Mouse (Mus musculus): Measurements from ENCODE around the gene Rab3a. TPM values are rescaled to one million over a fixed set of nuclear protein-coding genes. Genes with fewer than 3 reads are reported as not detected.

Rab3a gene
- polyA plus RNA-seq, 1 experiment from 2014 or later = 14.8 TPM

DNA sequence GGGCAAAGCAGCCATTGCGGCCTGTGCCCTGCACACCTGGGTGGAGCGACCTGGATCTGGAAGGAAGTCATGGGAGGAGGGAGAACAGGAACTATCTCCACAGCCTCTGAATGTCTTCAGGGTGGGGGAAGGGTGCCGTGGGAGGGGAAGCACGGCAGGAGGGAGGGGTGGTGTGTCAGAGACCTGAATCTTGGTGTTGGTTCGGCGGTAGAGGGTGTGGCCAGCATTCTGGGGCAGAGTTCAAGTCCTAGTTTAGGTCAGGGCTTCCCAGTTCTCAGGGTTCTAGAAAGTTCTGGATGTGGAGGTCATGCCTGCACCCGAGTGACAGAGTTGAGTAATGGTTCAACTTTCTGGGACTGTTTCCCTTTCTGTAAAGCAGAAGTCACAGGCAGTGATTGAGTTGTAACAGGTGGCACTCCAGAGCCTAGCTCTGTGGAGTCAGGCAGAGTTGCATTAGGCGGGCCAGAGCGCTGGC, 34.6 kb upstream of the Rab3a start:
- Histone ChIP-seq H3K9ac (ENCODE audit: low read length) (no peak overlapping the region), H3K4me2 (ENCODE audit: low read depth, low read length) (no peak overlapping the region), H3K4me1 (replicated peaks; ENCODE audit: control insufficient read depth, insufficient read depth, low read length) (no peaks in the 10 kb centered on the region; the same call in 1 of the 2 replicates), H3K36me3 (ENCODE audit: control insufficient read depth, insufficient read depth, low read length) (no peaks in the 10 kb centered on the region), H3K9me3 (ENCODE audit: control insufficient read depth, low read length) (no peaks in the 10 kb centered on the region), H3K4me3 (ENCODE audit: low read length) (no peak overlapping the region), H3K27ac (ENCODE audit: low read length) (no peak overlapping the region), H3K27me3 (ENCODE audit: control insufficient read depth, insufficient read depth, low read depth, low read length) (peaks cover 3% of the 10 kb centered on the region; the same call in 1 of the 2 replicates)
- no peak for ATAC-seq (ENCODE audit: low read depth)
- WGBS = 46% methylated on average over 9 of the region's 9 CpGs

DNA sequence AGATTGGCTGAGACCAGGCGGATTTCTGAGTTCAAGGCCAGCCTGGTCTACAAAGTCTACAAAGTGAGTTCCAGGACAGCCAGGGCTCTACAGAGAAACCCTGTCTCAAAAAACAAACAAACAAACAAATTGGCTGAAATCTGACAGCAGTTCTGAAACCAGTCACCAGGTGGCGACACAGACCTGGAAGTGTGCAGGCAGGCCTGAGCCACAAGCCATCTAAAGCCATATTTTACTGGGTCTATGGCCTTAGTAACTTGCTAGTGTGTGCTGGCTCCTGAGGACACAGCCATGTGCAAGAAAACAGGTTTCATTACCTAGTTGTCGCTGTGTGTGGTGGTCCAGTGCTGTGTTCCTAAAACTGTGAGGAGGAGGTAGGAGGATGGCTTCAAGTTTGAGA, 33.7 kb upstream of the Rab3a start:
- Histone ChIP-seq H3K9ac (ENCODE audit: low read length) (no peak overlapping the region), H3K4me2 (ENCODE audit: low read depth, low read length) (no peak overlapping the region), H3K27me3 (ENCODE audit: control insufficient read depth, insufficient read depth, low read depth, low read length) (peaks cover 3% of the 10 kb centered on the region; the same call in 1 of the 2 replicates), H3K4me3 (ENCODE audit: low read length) (no peak overlapping the region), H3K27ac (ENCODE audit: low read length) (no peak overlapping the region), H3K9me3 (ENCODE audit: control insufficient read depth, low read length) (no peaks in the 10 kb centered on the region), H3K4me1 (replicated peaks; ENCODE audit: control insufficient read depth, insufficient read depth, low read length) (no peaks in the 10 kb centered on the region; the same call in 1 of the 2 replicates), H3K36me3 (ENCODE audit: control insufficient read depth, insufficient read depth, low read length) (no peaks in the 10 kb centered on the region)
- WGBS = 4% methylated on average over 3 of the region's 3 CpGs
- 0 out of 2 replicates have a peak, but pooled peaks have one; percentile 24 for ATAC-seq (ENCODE audit: low read depth)

DNA sequence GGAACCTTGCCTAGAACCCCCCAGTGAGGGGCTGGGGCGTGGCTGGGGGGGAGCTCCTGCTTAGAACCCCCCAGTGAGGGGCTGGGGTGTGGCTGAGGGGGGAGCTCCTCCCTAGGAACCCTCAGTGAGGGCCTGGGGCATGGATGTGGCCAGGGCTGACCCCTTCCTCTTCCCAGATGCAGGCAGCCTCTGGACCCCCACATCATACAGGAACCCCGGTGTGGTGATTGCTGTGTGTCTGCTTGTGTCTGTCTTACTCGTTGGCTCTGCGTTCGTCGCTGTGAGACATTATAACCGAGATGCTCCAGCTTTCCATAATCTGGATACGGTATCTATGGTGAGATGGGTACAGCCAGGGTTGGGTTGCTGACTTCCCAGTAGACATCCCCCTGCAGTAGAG, 32.9 kb upstream of the Rab3a start:
- Histone ChIP-seq H3K4me1 (replicated peaks; ENCODE audit: control insufficient read depth, insufficient read depth, low read length) (no peaks in the 10 kb centered on the region; the same call in 1 of the 2 replicates), H3K36me3 (ENCODE audit: control insufficient read depth, insufficient read depth, low read length) (no peaks in the 10 kb centered on the region), H3K27me3 (ENCODE audit: control insufficient read depth, insufficient read depth, low read depth, low read length) (peaks cover 7% of the 10 kb centered on the region; the same call in 1 of the 2 replicates), H3K9me3 (ENCODE audit: control insufficient read depth, low read length) (no peaks in the 10 kb centered on the region), H3K4me2 (ENCODE audit: low read depth, low read length) (no peak overlapping the region), H3K27ac (ENCODE audit: low read length) (no peak overlapping the region), H3K9ac (ENCODE audit: low read length) (no peak overlapping the region), H3K4me3 (ENCODE audit: low read length) (no peak overlapping the region)
- no peak for ATAC-seq (ENCODE audit: low read depth)
- WGBS = 78% methylated on average over 8 of the region's 8 CpGs

DNA sequence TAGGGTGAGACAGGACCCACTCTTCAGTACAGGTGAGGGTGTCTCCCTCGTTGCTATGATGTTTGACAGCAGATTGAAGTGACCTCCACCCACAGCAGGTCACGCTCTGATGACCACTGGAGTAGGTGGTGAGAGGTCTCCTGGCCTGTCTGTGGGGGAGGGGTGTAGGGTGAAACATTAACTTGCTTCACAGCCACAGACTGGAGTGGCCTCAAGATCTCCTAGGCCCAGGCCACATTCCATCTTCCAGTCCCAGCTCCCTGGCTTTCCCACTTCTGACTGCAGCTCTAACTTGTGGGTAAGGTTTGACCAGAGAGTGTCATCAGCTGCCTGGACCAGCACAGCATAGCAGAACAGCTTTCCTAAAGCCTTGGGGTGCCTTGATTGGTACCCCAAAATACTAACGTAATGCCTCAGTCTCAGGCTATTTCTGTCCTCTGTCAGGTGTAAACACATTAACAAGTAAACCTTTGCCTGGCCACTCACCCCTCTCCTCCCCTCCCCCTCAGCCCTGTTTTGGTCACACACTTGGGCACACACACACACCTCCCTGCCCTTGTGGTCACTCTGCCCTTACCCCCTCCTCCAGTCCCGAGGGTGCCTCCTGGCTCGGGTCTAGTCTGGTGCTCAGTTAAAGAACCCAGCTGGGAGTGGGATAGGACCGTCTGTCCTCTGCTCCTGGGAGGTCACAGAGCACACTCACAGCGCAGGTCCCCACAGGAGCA, 30.8 kb upstream of the Rab3a start, which contains the start of gene Pde4c:
TSS of gene Pde4c (plus strand) at position 235 of the 725 bp plus-strand sequence.
- Histone ChIP-seq H3K27ac (ENCODE audit: low read length) (no peak within 1 kb of the TSS), H3K9ac (ENCODE audit: low read length) (no peak within 1 kb of the TSS), H3K4me3 (ENCODE audit: low read length) (no peak within 1 kb of the TSS), H3K9me3 (ENCODE audit: control insufficient read depth, low read length) (no peaks in the 10 kb centered on the region), H3K4me1 (replicated peaks; ENCODE audit: control insufficient read depth, insufficient read depth, low read length) (no peaks in the 10 kb centered on the region; the same call in 1 of the 2 replicates), H3K27me3 (ENCODE audit: control insufficient read depth, insufficient read depth, low read depth, low read length) (peaks cover 11% of the 10 kb centered on the region; the same call in 1 of the 2 replicates), H3K36me3 (ENCODE audit: control insufficient read depth, insufficient read depth, low read length) (no peaks in the 10 kb centered on the region), H3K4me2 (ENCODE audit: low read depth, low read length) (no peak within 1 kb of the TSS)
- peak; percentile 34; the same call in 1 of the 2 replicates for ATAC-seq (ENCODE audit: low read depth)
- 37% methylated on average over 7 of the region's 7 CpGs for WGBS

DNA sequence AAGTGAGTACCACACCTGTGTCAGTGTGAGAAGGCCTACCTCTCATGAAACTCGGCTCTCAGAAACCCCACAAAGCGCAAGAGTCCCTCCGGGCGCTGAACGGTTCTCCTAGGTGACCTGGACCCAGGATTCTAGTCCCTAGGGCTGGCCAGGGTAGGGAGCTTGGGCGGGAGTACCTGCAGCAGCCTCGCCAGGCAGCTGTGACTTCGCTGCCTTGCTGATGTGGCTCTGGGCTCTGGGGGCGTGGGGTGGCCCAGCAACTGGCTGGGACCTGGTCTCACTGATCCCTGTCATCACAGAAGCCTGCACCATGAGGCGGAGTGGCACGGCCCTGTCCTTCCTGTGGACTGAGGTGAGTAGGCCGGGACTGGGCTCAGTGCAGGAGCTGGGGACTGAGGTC, 30.3 kb upstream of the Rab3a start:
- Histone ChIP-seq H3K9ac (ENCODE audit: low read length) (no peak overlapping the region), H3K9me3 (ENCODE audit: control insufficient read depth, low read length) (no peaks in the 10 kb centered on the region), H3K27ac (ENCODE audit: low read length) (no peak overlapping the region), H3K36me3 (ENCODE audit: control insufficient read depth, insufficient read depth, low read length) (no peaks in the 10 kb centered on the region), H3K4me3 (ENCODE audit: low read length) (no peak overlapping the region), H3K4me1 (replicated peaks; ENCODE audit: control insufficient read depth, insufficient read depth, low read length) (no peaks in the 10 kb centered on the region; the same call in 1 of the 2 replicates), H3K27me3 (ENCODE audit: control insufficient read depth, insufficient read depth, low read depth, low read length) (peaks cover 16% of the 10 kb centered on the region), H3K4me2 (ENCODE audit: low read depth, low read length) (no peak overlapping the region)
- WGBS = 67% methylated on average over 12 of the region's 12 CpGs
- no peak for ATAC-seq (ENCODE audit: low read depth)

DNA sequence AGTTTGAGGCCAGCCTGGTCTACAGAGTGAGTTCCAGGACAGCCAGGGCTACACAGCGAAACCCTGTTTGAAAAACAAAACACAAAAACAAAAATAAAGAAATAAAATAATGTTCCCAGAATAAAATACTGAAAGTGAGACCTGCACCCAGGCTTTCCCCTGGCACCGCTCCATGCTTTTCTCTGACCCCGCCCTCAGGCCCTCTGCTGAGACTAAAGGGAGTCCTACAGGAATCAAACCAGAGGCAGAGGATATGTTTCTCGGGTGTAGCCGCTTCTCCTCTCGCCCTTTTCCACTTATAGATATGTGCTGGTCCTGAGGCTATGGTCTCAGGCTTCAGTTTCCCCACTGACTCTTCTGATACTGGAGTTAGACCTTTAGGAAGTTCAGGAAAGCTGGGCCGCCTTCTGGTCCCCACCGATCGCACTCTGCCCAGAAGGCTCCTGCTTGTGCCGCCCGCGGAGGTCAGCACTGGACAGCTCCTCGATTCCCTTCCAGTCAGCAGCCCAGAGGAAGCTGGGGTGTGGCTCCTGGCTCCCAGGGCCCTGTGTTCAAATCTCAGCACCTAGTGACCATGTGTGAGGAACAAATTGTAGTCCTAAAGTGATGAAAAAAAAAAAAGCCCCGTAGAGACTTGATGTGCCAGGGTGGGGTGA, 28.6 kb upstream of the Rab3a start:
- 21% methylated on average over 14 of the region's 14 CpGs for WGBS
- no peak overlapping the region for H3K9ac ChIP-seq (ENCODE audit: low read length)
- ATAC-seq (ENCODE audit: low read depth) = no peak
- H3K4me2 ChIP-seq (ENCODE audit: low read depth, low read length) = no peak overlapping the region
- no peaks in the 10 kb centered on the region for H3K36me3 ChIP-seq (ENCODE audit: control insufficient read depth, insufficient read depth, low read length)
- H3K9me3 ChIP-seq (ENCODE audit: control insufficient read depth, low read length) = no peaks in the 10 kb centered on the region
- peaks cover 23% of the 10 kb centered on the region for H3K27me3 ChIP-seq (ENCODE audit: control insufficient read depth, insufficient read depth, low read depth, low read length)
- no peak overlapping the region for H3K27ac ChIP-seq (ENCODE audit: low read length)
- H3K4me3 ChIP-seq (ENCODE audit: low read length) = no peak overlapping the region
- H3K4me1 ChIP-seq (replicated peaks; ENCODE audit: control insufficient read depth, insufficient read depth, low read length) = peaks cover 4% of the 10 kb centered on the region; the same call in 1 of the 2 replicates

DNA sequence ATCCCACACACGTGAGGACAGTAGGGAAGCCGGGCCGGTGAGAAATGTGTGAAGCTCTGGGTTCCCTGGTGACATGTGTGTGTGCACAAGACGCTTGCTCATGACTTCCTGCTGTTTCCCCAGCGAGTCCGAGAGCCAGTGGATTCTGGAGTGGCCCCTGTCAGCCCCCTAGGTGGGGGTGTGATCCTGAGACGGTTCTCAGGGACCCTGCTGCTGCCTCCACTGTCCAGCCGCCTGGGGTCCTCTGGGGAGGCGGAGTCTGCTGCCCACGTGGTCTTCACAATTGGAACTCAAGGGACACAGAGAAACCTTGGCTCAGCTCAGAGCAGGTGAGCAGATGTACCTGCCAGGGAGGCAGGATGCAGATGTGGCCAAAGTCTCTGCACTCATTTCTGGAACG, 27.8 kb upstream of the Rab3a start:
- Histone ChIP-seq H3K9ac (ENCODE audit: low read length) (no peak overlapping the region), H3K4me3 (ENCODE audit: low read length) (no peak overlapping the region), H3K27me3 (ENCODE audit: control insufficient read depth, insufficient read depth, low read depth, low read length) (peaks cover 23% of the 10 kb centered on the region), H3K36me3 (ENCODE audit: control insufficient read depth, insufficient read depth, low read length) (no peaks in the 10 kb centered on the region), H3K9me3 (ENCODE audit: control insufficient read depth, low read length) (no peaks in the 10 kb centered on the region), H3K27ac (ENCODE audit: low read length) (no peak overlapping the region), H3K4me1 (replicated peaks; ENCODE audit: control insufficient read depth, insufficient read depth, low read length) (peaks cover 4% of the 10 kb centered on the region; the same call in 1 of the 2 replicates), H3K4me2 (ENCODE audit: low read depth, low read length) (no peak overlapping the region)
- no peak for ATAC-seq (ENCODE audit: low read depth)
- 35% methylated on average over 11 of the region's 11 CpGs for WGBS

DNA sequence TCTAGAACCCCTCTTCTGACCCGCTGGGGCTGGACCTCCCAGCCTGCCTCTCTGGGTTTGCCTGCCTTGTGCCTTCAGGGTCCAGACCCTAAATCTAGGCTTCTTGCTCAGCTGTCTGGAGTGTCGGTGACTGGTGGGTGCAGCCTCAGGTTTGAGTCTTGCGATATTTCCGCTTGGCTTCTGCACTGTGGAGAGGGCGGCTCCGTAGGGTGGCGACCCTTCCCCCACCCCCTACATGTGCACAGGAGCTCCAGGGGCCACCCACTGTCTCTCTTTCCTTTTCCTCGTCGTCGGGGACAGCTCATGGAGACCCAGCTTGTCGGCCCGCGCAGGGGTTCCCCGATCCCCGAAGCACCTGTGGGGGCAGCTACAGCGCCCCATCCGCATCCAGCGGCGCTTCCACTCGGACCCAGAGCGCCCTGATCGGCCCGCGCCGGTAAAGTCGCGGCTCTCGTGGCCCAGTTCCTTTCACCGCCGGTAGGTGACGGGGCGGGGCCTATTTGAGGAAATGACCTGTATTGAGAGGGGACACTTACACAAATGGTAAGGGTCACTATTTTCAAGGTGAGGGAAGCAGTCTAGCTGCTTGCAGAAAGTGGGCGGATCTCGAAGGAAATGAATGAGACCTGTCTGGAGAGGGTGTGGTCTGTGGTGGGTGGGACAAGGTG, 24.5 kb upstream of the Rab3a start:
- ATAC-seq (ENCODE audit: low read depth) = peak; percentile 36; the same call in 1 of the 2 replicates
- peak overlapping the region; percentile 41 for H3K4me3 ChIP-seq (ENCODE audit: low read length)
- H3K9ac ChIP-seq (ENCODE audit: low read length) = peak overlapping the region; percentile 55
- H3K27me3 ChIP-seq (ENCODE audit: control insufficient read depth, insufficient read depth, low read depth, low read length) = peaks cover 23% of the 10 kb centered on the region
- peaks cover 4% of the 10 kb centered on the region; the same call in 1 of the 2 replicates for H3K4me1 ChIP-seq (replicated peaks; ENCODE audit: control insufficient read depth, insufficient read depth, low read length)
- 2% methylated on average over 34 of the region's 34 CpGs for WGBS
- H3K9me3 ChIP-seq (ENCODE audit: control insufficient read depth, low read length) = no peaks in the 10 kb centered on the region
- H3K4me2 ChIP-seq (ENCODE audit: low read depth, low read length) = peak overlapping the region; percentile 57
- H3K36me3 ChIP-seq (ENCODE audit: control insufficient read depth, insufficient read depth, low read length) = no peaks in the 10 kb centered on the region
- no peak overlapping the region for H3K27ac ChIP-seq (ENCODE audit: low read length)

DNA sequence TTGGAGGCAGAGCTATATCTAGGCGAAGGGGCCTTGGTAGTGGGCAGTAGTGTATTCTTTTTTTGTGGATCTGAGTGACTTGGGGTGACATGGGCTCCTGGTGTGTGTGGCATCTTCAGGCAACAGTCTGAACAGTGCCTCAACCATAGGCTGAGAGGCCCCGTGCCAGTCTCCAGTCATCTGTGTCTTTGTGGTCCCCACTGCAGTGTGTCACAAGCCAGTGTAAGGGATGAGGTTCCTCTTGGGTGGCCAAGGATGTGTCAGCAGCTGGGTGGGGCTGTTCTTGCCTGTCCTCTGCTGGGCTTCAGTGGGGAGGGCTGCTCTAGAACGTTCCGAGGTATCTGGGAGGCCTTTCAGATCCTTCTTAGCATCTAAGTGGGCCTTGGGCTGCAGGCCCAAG, 23.5 kb upstream of the Rab3a start:
- Histone ChIP-seq H3K4me3 (ENCODE audit: low read length) (no peak overlapping the region), H3K36me3 (ENCODE audit: control insufficient read depth, insufficient read depth, low read length) (no peaks in the 10 kb centered on the region), H3K9me3 (ENCODE audit: control insufficient read depth, low read length) (no peaks in the 10 kb centered on the region), H3K27ac (ENCODE audit: low read length) (no peak overlapping the region), H3K9ac (ENCODE audit: low read length) (no peak overlapping the region), H3K4me1 (replicated peaks; ENCODE audit: control insufficient read depth, insufficient read depth, low read length) (peaks cover 4% of the 10 kb centered on the region; the same call in 1 of the 2 replicates), H3K4me2 (ENCODE audit: low read depth, low read length) (no peak overlapping the region), H3K27me3 (ENCODE audit: control insufficient read depth, insufficient read depth, low read depth, low read length) (peaks cover 23% of the 10 kb centered on the region)
- 75% methylated on average over 4 of the region's 4 CpGs for WGBS
- no peak for ATAC-seq (ENCODE audit: low read depth)
